Mouse (Mus musculus): ENCODE data around the gene Klf8.

Klf8 gene

GRCm38 (mm10) chrX:153439573-153439972, 202.3 kb downstream of the Klf8 start:
- no peak for ATAC-seq (ENCODE audit: low TSS enrichment)

GRCm38 (mm10) chrX:153440018-153440417, 202.8 kb downstream of the Klf8 start:
- no peak for ATAC-seq (ENCODE audit: low TSS enrichment)
